Mouse (Mus musculus): ENCODE measurements at regions not wholly inside any gene's neighbourhood (a gene's known extent, or its start where the extent isn't known, plus 50 kb on each side); places are given as distances from the start of the nearest gene placed in this dataset.
"Not testable (repeated sequence)": the region's sequence is repeated elsewhere in the genome, so short reads cannot be mapped to it uniquely, and the experiment has no call there.

- DNase-seq: no peak
Observed at GRCm38 (mm10) chr5:39334241-39334640, 421.0 kb downstream of the Hs3st1 start.

- DNase-seq: peak; percentile 26 to 43
Observed at GRCm38 (mm10) chr5:39325399-39325798, 429.9 kb downstream of the Hs3st1 start.

GRCm38 (mm10) chr5:39316478-39316877 is 438.8 kb downstream of the Hs3st1 start:
- no peak for DNase-seq

GRCm38 (mm10) chr5:39311211-39311610 is 434.6 kb upstream of the Clnk start:
- no peak for DNase-seq

- no peak for DNase-seq
Observed at GRCm38 (mm10) chr5:39305794-39306193, 429.2 kb upstream of the Clnk start.

GRCm38 (mm10) chr5:39292849-39293248 is 416.2 kb upstream of the Clnk start:
- DNase-seq: no peak

GRCm38 (mm10) chr5:39281021-39281420 is 404.4 kb upstream of the Clnk start:
- no peak for DNase-seq

- DNase-seq: peak; percentile 76 to 79
Observed at GRCm38 (mm10) chr5:39273710-39274385, 397.2 kb upstream of the Clnk start.

GRCm38 (mm10) chr5:39267106-39267505 is 390.5 kb upstream of the Clnk start:
- DNase-seq: no peak

GRCm38 (mm10) chr5:39260721-39261190 is 384.1 kb upstream of the Clnk start:
- DNase-seq: no peak

- no peak for DNase-seq
Observed at GRCm38 (mm10) chr5:39257745-39258144, 381.1 kb upstream of the Clnk start.

- peak in 1 of 2 experiments; percentile 14 for DNase-seq
Observed at GRCm38 (mm10) chr5:39252206-39252605, 375.6 kb upstream of the Clnk start.

GRCm38 (mm10) chr5:39251021-39251420 is 374.4 kb upstream of the Clnk start:
- no peak for DNase-seq

- DNase-seq: no peak
Observed at GRCm38 (mm10) chr5:39219698-39220097, 343.1 kb upstream of the Clnk start.

GRCm38 (mm10) chr5:39216326-39216725 is 339.7 kb upstream of the Clnk start:
- DNase-seq: no peak

GRCm38 (mm10) chr5:39215016-39215415 is 338.4 kb upstream of the Clnk start:
- peak; percentile 13 to 37 for DNase-seq

- no peak for DNase-seq
Observed at GRCm38 (mm10) chr5:39212550-39212949, 335.9 kb upstream of the Clnk start.

GRCm38 (mm10) chr5:39198856-39199255 is 322.2 kb upstream of the Clnk start:
- no peak for DNase-seq

- not testable (repeated sequence) for DNase-seq
Observed at GRCm38 (mm10) chr5:39191153-39191552, 314.5 kb upstream of the Clnk start.

- no peak for DNase-seq
Observed at GRCm38 (mm10) chr5:39181616-39182402, 305.2 kb upstream of the Clnk start.

GRCm38 (mm10) chr5:39181028-39181427 is 304.4 kb upstream of the Clnk start:
- peak; percentile 59 to 63 for DNase-seq

- DNase-seq: no peak
Observed at GRCm38 (mm10) chr5:39177891-39178290, 301.3 kb upstream of the Clnk start.

GRCm38 (mm10) chr5:39176906-39177305 is 300.3 kb upstream of the Clnk start:
- DNase-seq: peak; percentile 69 to 77

- DNase-seq: peak in 1 of 2 experiments; percentile 53
Observed at GRCm38 (mm10) chr5:39173491-39173890, 296.9 kb upstream of the Clnk start.
